In the genomic region with DNA sequence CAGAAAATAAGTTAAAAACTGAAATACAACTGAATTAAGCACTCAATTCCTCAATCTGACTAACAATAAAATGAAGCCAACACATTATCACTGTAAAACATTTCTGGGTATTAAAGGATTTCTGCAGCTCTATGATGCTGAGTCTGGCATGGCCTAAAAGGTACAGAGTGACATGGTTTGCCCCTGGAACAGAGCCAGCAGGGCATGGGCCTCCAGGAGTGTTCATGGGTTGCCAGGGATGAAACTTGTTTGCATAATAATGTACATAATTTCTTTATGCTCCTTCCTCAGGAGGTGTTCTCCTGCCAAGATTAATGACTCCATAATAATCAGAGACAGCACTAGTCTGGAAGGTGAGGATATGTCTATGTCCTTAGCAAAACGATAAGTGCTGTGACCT, we compare ENCODE assay signal across 28 mouse cellular contexts. TPM values are rescaled to one million over a fixed set of nuclear protein-coding genes. Genes with fewer than 3 reads are reported as not detected.
A peak's percentile ranks its signal among the peaks of the same experiment; 100 is the strongest.
DNase-seq lines count a peak whose midpoint lies in the region; ATAC-seq and TF ChIP-seq lines count a peak whose summit lies in the region.
"Had no signal": no experiment of that assay in that cellular context is flagged by ENCODE, and none has a peak within 500 bp of the region (broad histone marks: within the 10 kb centered on the region; RNA-seq: fewer than 3 reads in every experiment).

No protein-coding gene starts in this region.

- H3K79me2 ChIP-seq in liver, adult 2 months (ENCODE audit: control insufficient read depth, insufficient read depth, low read length) = no peaks in the 10 kb centered on the region; the same call in 1 of the 2 replicates

- no peak for TF ChIP-seq POLR2A in liver, adult 2 months (IDR thresholded peaks at IDR 0.05; ENCODE audit: extremely low read depth, insufficient read depth, low read length)

- H3K27ac ChIP-seq in liver, adult 2 months (replicated peaks; ENCODE audit: insufficient read depth, low read depth, low read length) = no peak overlapping the region
- no peak overlapping the region for H3K27ac ChIP-seq in liver, embryonic 11.5 days (ENCODE audit: low read depth, low read length)
- H3K27ac ChIP-seq: embryonic facial prominence, embryonic 10.5 days; embryonic facial prominence, embryonic 15.5 days; forebrain, embryonic 15.5 days; hindbrain, embryonic 12.5 days; limb, embryonic 13.5 days; liver, embryonic 13.5 days; neural tube, embryonic 13.5 days had no signal

- no peak overlapping the region for H3K4me3 ChIP-seq in liver, adult 2 months (ENCODE audit: insufficient read depth, low read depth, low read length)
- H3K4me3 ChIP-seq in liver, embryonic 11.5 days (ENCODE audit: low read depth, low read length) = no peak overlapping the region
- H3K4me3 ChIP-seq: embryonic facial prominence, embryonic 10.5 days; embryonic facial prominence, embryonic 15.5 days; forebrain, embryonic 15.5 days; hindbrain, embryonic 12.5 days; limb, embryonic 13.5 days; liver, embryonic 13.5 days; neural tube, embryonic 13.5 days had no signal

- H3K36me3 ChIP-seq in liver, adult 2 months (ENCODE audit: control insufficient read depth, insufficient read depth, low read length) = no peaks in the 10 kb centered on the region
- H3K36me3 ChIP-seq in liver, embryonic 11.5 days (ENCODE audit: control insufficient read depth, insufficient read depth, low read length) = no peaks in the 10 kb centered on the region
- H3K36me3 ChIP-seq: embryonic facial prominence, embryonic 10.5 days; embryonic facial prominence, embryonic 15.5 days; forebrain, embryonic 15.5 days; hindbrain, embryonic 12.5 days; limb, embryonic 13.5 days; liver, embryonic 13.5 days; neural tube, embryonic 13.5 days had no signal

- no peaks in the 10 kb centered on the region for H3K9me3 ChIP-seq in liver, embryonic 11.5 days (ENCODE audit: control insufficient read depth, low read length)
- H3K9me3 ChIP-seq: embryonic facial prominence, embryonic 10.5 days; embryonic facial prominence, embryonic 15.5 days; forebrain, embryonic 15.5 days; hindbrain, embryonic 12.5 days; limb, embryonic 13.5 days; liver, embryonic 13.5 days; neural tube, embryonic 13.5 days had no signal

- H3K27me3 ChIP-seq in liver, adult 2 months (ENCODE audit: control insufficient read depth, insufficient read depth, low read length) = no peaks in the 10 kb centered on the region
- H3K27me3 ChIP-seq in liver, embryonic 11.5 days (replicated peaks; ENCODE audit: control insufficient read depth, insufficient read depth, low read length) = no peaks in the 10 kb centered on the region
- H3K27me3 ChIP-seq: CH12.LX; embryonic facial prominence, embryonic 15.5 days; forebrain, embryonic 15.5 days; hindbrain, embryonic 12.5 days; limb, embryonic 13.5 days; liver, embryonic 13.5 days; neural tube, embryonic 13.5 days had no signal

- WGBS in liver, adult 2 months = 88% methylated on average over 1 of the region's 1 CpGs
- 90% methylated on average over 1 of the region's 1 CpGs for WGBS in liver, embryonic 11.5 days

- peak; percentile 10 for DNase-seq in cerebellum, adult 11-12 months
- DNase-seq in cerebellum, postnatal 4 days (ENCODE audit: low spot score in 2 of 2) = no peak
- DNase-seq in liver, adult 2 months (ENCODE audit: extremely low read depth, low read depth, low spot score) = peak; percentile 7
- no peak for DNase-seq in liver, embryonic 11.5 days (ENCODE audit: low spot score)
- peak; percentile 21 for DNase-seq in cerebellum, adult 9-11 months
- DNase-seq in fat pad, adult 2 months (ENCODE audit: extremely low read depth, low read depth, low spot score) = peak; percentile 56
- DNase-seq in Muller cell, postnatal 12 days (ENCODE audit: inconsistent ontology term) = no peak
- no peak for DNase-seq in left cerebral cortex, adult 8-10 months (ENCODE audit: low spot score in 2 of 2)
- DNase-seq: adrenal gland, adult 8-10 months; gastrocnemius, postnatal 25 days; heart, adult 18-20 months; heart, postnatal 36 days; kidney, adult 8-10 months; kidney, postnatal 10 days; liver, embryonic 13.5 days; lung, adult 18-20 months; lung, postnatal 14 days; thymus, adult 2 months; thymus, postnatal 36 days had no signal

- H3K9ac ChIP-seq in liver, adult 2 months (ENCODE audit: low read depth, low read length) = no peak overlapping the region
- H3K9ac ChIP-seq in liver, embryonic 11.5 days (ENCODE audit: low read depth, low read length) = no peak overlapping the region
- H3K9ac ChIP-seq: embryonic facial prominence, embryonic 15.5 days; forebrain, embryonic 15.5 days; hindbrain, embryonic 12.5 days; limb, embryonic 13.5 days; liver, embryonic 13.5 days; neural tube, embryonic 13.5 days had no signal

- ATAC-seq in liver, embryonic 11.5 days (replicated peaks; ENCODE audit: low FRiP score) = no peak
- ATAC-seq: forebrain, embryonic 15.5 days; intestine, embryonic 16.5 days had no signal

- H3K4me2 ChIP-seq in liver, embryonic 11.5 days = no peak overlapping the region
- H3K4me2 ChIP-seq: embryonic facial prominence, embryonic 15.5 days; forebrain, embryonic 15.5 days; heart, embryonic 11.5 days; hindbrain, embryonic 12.5 days; limb, embryonic 13.5 days; liver, embryonic 13.5 days; neural tube, embryonic 13.5 days had no signal

- TF ChIP-seq CTCF in liver, adult 2 months (IDR thresholded peaks at IDR 0.05; ENCODE audit: low read depth, low read length) = no peak

- H3K4me1 ChIP-seq in liver, adult 2 months (ENCODE audit: control insufficient read depth, insufficient read depth, low read length) = no peaks in the 10 kb centered on the region
- H3K4me1 ChIP-seq in liver, embryonic 11.5 days (replicated peaks; ENCODE audit: control insufficient read depth, insufficient read depth, low read length) = no peaks in the 10 kb centered on the region
- H3K4me1 ChIP-seq: embryonic facial prominence, embryonic 10.5 days; embryonic facial prominence, embryonic 15.5 days; forebrain, embryonic 15.5 days; hindbrain, embryonic 12.5 days; limb, embryonic 13.5 days; liver, embryonic 13.5 days; neural tube, embryonic 13.5 days had no signal

RNA-seq across cellular contexts. Expression of gene Braf, which starts 32.1 kb away (rescaled TPM):
- total RNA-seq in liver, adult 2 months (2014; rRNA removed) = 8.9 and 9.0 TPM in 2 replicates
- 2.9 and 4.9 TPM in 2 replicates for polyA plus RNA-seq in liver, adult 2 months (2012; rRNA removed)
- 12.2 and 13.4 TPM in 2 replicates for polyA plus RNA-seq in liver, embryonic 11.5 days (2014; fragmentation: Nextera tagmentation; extraction: Ambion mirVana)
- 100 to 1,000 TPM; 103 to 133 (median 121) TPM for total RNA-seq in left cerebral cortex, adult 8-10 months (2022)

Comparison
In these comparisons a context has a peak if more than half of its experiments do, and no peak if none do; other contexts are left out.
1. DNase-seq: peak in cerebellum, adult 11-12 months (single experiment), liver, adult 2 months (single experiment), cerebellum, adult 9-11 months (single experiment) and fat pad, adult 2 months (single experiment); none in cerebellum, postnatal 4 days (0 of 2), liver, embryonic 11.5 days (single experiment), Muller cell, postnatal 12 days (single experiment) and left cerebral cortex, adult 8-10 months (0 of 2).
2. RNA of gene Braf, which starts 32.1 kb away (total RNA-seq): 103 to 133 TPM in left cerebral cortex, adult 8-10 months; 8.9 to 9.0 TPM in liver, adult 2 months; every median in the first group is over 10 times any median in the second.